Mouse (Mus musculus): Measurements from ENCODE around the gene Igfals. TPM values are rescaled to one million over a fixed set of nuclear protein-coding genes. Genes with fewer than 3 reads are reported as not detected.

Gene Igfals
- total RNA-seq (2023), result 1 to 10 TPM in 1 of 2 experiments, under 1 TPM in 1; 0.80 to 1.3 TPM

DNA sequence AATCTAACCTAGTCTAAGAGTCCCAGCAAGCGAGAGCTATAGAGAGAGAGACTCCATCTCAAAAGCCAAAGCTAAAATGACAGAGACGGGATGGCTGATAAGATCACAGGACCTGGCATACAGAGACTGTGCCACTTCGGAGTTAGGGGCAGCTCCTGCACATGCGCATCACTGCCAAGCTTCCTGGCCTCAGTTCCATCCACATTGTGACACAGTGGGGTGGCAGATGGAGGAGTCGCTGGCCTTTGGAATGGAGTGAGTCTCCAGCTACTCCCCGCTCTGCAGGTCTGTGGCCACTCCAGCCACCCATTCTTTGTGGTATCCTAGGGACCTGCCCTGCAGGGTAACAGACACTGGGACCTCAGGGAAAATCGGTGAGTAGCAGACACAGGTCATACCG, at the start of gene Igfals:
TSS of gene Igfals (plus strand) at position 222 of the 400 bp plus-strand sequence.

DNA sequence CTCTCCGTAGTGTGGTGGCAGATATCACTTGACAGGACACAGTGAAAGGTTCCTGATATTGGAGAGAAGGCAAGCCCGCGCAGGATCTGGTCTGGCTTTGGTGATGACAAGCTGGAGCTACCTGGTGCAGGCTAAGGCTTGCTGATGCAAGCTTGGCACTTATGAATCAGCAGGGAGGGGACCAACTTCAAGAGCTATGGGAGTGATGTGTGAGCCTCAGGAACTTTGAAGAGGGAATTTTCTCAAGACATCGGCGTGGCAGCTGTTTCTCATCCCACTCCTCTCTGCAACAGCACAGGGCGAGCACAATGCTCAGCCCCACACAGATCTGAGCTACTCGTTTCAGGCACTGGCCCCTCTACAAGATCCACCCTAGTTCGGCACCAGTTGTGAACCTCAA, 26.0 kb upstream of the Igfals start, which contains the start of gene Hagh:
TSS of gene Hagh (plus strand) at position 302 of the 400 bp plus-strand sequence.

DNA sequence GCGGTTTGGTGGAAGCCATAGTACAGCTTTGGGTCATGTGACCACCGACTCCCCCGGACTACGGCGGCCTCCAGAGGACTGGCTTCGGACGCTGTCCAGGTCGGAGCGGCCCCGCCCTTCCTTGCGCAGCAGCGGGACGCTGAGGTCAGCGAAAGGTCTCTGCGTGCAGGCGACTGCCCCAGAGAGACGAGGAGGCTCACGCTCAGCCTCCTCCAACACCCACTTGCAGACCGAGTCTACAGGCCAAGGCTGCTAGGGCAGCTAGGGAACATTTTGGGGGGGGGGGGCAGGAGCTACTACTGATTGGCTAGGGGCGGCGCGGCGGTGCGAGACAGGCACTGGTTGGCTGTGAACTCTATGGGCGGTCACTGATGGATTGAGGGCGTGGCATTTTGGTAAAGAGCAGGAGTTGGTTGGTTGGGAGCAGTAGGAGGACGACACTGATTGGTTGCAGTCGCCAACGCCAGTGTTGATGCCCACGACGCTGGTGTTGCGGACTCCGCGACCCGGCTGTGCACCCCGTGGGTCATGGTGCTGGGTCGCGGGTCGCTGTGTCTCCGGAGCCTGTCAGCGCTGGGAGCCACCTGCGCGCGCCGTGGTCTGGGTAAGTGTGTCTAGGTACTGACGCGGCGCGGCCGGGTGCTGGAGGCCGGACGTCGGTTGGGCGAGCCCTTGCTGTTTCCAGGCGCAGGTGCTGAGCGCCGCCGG, 15.6 kb upstream of the Igfals start, which contains the start of gene Fahd1:
TSS of gene Fahd1 (minus strand) at position 300 of the 708 bp plus-strand sequence.

DNA sequence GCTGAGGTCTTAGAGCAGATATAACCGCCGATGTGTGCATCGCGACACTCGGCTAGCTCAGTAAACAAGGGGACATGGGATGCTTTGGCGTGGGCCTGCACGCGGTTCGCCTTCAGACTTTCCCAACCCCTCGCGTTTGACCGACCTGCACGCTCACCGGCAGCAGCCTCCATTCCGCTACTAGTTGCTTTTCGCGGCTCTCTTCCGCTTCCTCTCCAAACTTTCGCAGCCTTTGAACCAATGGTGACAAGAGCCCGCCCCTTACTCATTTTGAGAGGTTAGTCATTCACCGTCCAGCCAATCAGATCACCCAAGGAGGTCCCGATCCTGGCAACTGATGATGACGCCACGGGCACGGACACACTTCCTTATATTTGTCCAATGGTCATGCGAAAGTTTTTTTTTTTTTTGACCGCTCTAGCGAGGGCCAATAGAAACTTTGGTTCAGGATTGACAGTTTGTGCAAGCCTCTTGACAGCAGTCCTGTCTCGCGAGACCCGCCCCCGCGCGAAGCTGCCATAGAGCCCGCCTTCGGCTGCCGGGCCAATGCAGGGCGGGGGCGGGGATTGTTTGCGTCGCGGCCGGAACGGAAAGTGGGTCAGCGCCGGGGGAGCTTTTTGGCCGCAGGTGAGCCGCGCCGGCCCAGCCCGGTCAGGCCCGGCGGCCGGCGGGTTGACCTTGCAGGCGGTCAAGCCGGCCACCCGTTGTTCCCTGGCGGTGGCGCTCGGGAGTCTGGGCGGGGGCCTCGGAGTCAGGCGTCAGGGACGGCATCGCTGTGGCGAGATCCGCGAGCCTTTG, 20.5 kb downstream of the Igfals start, which contains the start of the genes Nubp2 and Spsb3:
TSS of gene Nubp2 (minus strand) at position 216 of the 798 bp plus-strand sequence.
TSS of gene Spsb3 (plus strand) at position 510 of the 798 bp plus-strand sequence.

DNA sequence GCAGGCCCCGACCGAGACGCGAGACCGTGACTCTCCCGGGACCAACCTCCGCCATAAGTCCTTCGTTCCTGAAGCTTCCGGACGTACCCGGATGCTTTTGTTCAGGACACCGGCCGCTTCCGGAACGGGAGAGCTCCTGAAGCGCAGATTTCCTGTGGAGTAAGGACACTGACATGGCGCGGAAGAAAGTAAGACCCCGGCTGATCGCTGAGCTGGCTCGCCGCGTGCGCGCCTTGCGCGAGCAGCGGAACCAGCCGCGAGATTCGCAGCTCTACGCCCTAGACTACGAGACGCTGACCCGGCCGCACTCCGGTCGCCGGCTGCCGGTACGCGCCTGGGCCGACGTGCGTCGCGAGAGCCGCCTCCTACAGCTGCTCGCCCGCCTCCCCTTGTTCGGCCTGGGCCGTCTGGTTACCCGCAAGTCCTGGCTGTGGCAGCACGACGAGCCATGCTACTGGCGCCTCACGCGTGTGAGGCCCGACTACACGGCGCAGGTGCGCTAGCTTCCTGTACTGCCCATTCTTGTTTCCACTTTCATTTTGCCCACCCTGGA, 29.3 kb downstream of the Igfals start, which contains the start of the genes Eme2 and Mrps34:
TSS of gene Eme2 (minus strand) at position 93 of the 553 bp plus-strand sequence.
TSS of gene Mrps34 (plus strand) at position 122 of the 553 bp plus-strand sequence.

DNA sequence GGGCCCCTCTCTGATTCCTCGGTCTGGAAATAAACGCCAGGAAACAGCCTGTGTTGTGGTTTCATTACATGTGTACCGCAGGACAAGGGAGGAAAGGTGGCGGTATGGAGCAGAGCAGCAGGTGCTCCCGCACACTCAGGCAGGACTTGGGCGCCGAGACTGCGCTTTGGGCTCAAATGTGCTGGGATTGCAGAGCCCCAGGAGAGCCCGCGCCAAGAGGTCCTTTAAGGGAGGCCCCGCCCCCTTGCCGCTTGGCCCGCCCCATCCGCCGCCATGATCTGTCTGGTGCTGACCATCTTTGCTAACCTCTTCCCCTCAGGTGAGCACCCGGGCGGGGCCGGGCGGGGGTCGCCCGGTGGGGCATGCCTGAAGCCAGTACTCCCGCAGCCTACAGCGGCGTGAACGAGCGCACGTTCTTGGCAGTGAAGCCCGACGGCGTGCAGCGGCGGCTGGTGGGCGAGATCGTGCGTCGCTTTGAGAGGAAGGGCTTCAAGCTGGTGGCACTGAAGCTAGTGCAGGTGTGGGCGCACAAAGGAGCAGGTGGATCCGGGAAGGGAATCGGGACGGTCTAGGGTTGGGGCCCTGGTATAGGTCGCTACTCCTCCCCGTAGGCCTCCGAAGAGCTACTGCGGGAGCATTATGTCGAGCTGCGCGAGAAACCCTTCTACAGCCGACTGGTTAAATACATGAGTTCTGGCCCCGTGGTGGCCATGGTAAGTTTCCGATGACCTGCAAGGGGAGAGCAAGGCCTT, 30.6 kb downstream of the Igfals start, which contains the start of gene Nme3:
TSS of gene Nme3 (plus strand) at position 260 of the 752 bp plus-strand sequence.

Other genes with a start within 250 kb of the Igfals start
- gene Tsc2, start 233.4 kb upstream of the Igfals start, total RNA-seq (2023), result 100 to 1,000 TPM in 1 of 2 experiments, 10 to 100 TPM in 1; 97.7 to 108 TPM
- gene Nthl1, start 233.3 kb upstream of the Igfals start, total RNA-seq (2023), result 1 to 10 TPM; 4.1 to 7.8 TPM
- under 1 TPM in 1 of 2 experiments, not detected in 1; 0.30 TPM for gene Slc9a3r2, start 215.7 kb upstream of the Igfals start, total RNA-seq (2023)
- not detected for gene Npw, start 207.5 kb upstream of the Igfals start, total RNA-seq (2023)
- gene Zfp598, start 196.3 kb upstream of the Igfals start, total RNA-seq (2023), result 10 to 100 TPM; 60.3 to 60.7 TPM
- gene Syngr3, start 176.0 kb upstream of the Igfals start, total RNA-seq (2023), result under 1 TPM in 1 of 2 experiments, not detected in 1; 0.50 TPM
- gene Gfer, start 169.8 kb upstream of the Igfals start, total RNA-seq (2023), result 10 to 100 TPM; 15.8 to 17.5 TPM
- 1 to 10 TPM; 5.5 to 7.4 TPM for gene Noxo1, start 169.8 kb upstream of the Igfals start, total RNA-seq (2023)
- gene Tbl3, start 158.3 kb upstream of the Igfals start, total RNA-seq (2023), result 10 to 100 TPM; 30.5 to 32.5 TPM
- gene Rnf151, start 147.9 kb upstream of the Igfals start, total RNA-seq (2023), result not detected
- 1,000 to 10,000 TPM; 1,102 to 1,132 TPM for gene Rps2, start 147.9 kb upstream of the Igfals start, total RNA-seq (2023)
- 10 to 100 TPM; 67.1 to 79.0 TPM for gene Ndufb10, start 141.5 kb upstream of the Igfals start, total RNA-seq (2023)
- gene Rpl3l, start 138.2 kb upstream of the Igfals start, total RNA-seq (2023), result not detected
- gene Msrb1, start 129.4 kb upstream of the Igfals start, total RNA-seq (2023), result 10 to 100 TPM; 31.6 to 34.3 TPM
- gene Hs3st6, start 113.0 kb upstream of the Igfals start, total RNA-seq (2023), result not detected
- gene Meiob, start 61.7 kb upstream of the Igfals start, total RNA-seq (2023), result not detected
- 10 to 100 TPM; 29.9 to 32.6 TPM for gene Hagh, start 25.9 kb upstream of the Igfals start, total RNA-seq (2023)
- 1 to 10 TPM; 1.8 to 2.6 TPM for gene Fahd1, start 15.6 kb upstream of the Igfals start, total RNA-seq (2023)
- gene Nubp2, start 20.4 kb downstream of the Igfals start, total RNA-seq (2023), result 10 to 100 TPM; 61.9 to 68.8 TPM
- gene Spsb3, start 20.6 kb downstream of the Igfals start, total RNA-seq (2023), result 10 to 100 TPM; 36.0 to 40.1 TPM
- gene Eme2, start 29.1 kb downstream of the Igfals start, total RNA-seq (2023), result 10 to 100 TPM; 68.9 to 86.2 TPM
- gene Mrps34, start 29.1 kb downstream of the Igfals start, total RNA-seq (2023), result 10 to 100 TPM; 25.7 to 31.4 TPM
- gene Nme3, start 30.5 kb downstream of the Igfals start, total RNA-seq (2023), result 10 to 100 TPM; 31.9 to 34.5 TPM
- gene Mapk8ip3, start 71.0 kb downstream of the Igfals start, total RNA-seq (2023), result 100 to 1,000 TPM; 234 to 243 TPM
- gene Jpt2, start 94.7 kb downstream of the Igfals start, total RNA-seq (2023), result 10 to 100 TPM; 40.5 to 45.8 TPM
- 10 to 100 TPM; 36.0 to 42.6 TPM for gene Cramp1l, start 149.8 kb downstream of the Igfals start, total RNA-seq (2023)
- 10 to 100 TPM; 63.5 to 65.4 TPM for gene Ift140, start 150.1 kb downstream of the Igfals start, total RNA-seq (2023)
- not detected for gene Tmem204, start 217.6 kb downstream of the Igfals start, total RNA-seq (2023)
- 10 to 100 TPM; 42.1 to 47.6 TPM for gene Telo2, start 250.0 kb downstream of the Igfals start, total RNA-seq (2023)